Comparison of ENCODE assay signal across 8 mouse cellular contexts in genomic region chrX:102251221-102251936, GRCm38 (mm10). TPM values are rescaled to one million over a fixed set of nuclear protein-coding genes. Genes with fewer than 3 reads are reported as not detected.
DNase-seq lines count a peak whose midpoint lies in the region; ATAC-seq and TF ChIP-seq lines count a peak whose summit lies in the region.

No protein-coding gene starts in this region.

- ATAC-seq in intestine, postnatal 0 days = peak; percentile 2; the same call in 1 of the 2 replicates
- ATAC-seq in midbrain, embryonic 12.5 days (ENCODE audit: low FRiP score, low read depth) = peak; percentile 64; the same call in 1 of the 2 replicates
- ATAC-seq in activated CD4-positive, CD25-positive, alpha-beta regulatory T cell, adult 4 months = no peak

- H3K4me2 ChIP-seq in intestine, postnatal 0 days (replicated peaks; ENCODE audit: low read depth) = peak overlapping the region; percentile 91
- H3K4me2 ChIP-seq in midbrain, embryonic 12.5 days (replicated peaks) = peak overlapping the region; percentile 82

- peak overlapping the region; percentile 57 for H3K4me3 ChIP-seq in embryonic fibroblast, embryonic 13.5 days (ENCODE audit: insufficient read depth, low read length)
- peak overlapping the region; percentile 49 for H3K4me3 ChIP-seq in intestine, postnatal 0 days (ENCODE audit: low read depth, low read length)
- peak overlapping the region; percentile 53 for H3K4me3 ChIP-seq in midbrain, embryonic 12.5 days

- no peaks in the 10 kb centered on the region for H3K9me3 ChIP-seq in intestine, postnatal 0 days (ENCODE audit: control insufficient read depth)
- no peaks in the 10 kb centered on the region for H3K9me3 ChIP-seq in midbrain, embryonic 12.5 days

- H3K27ac ChIP-seq in embryonic fibroblast, embryonic 13.5 days (ENCODE audit: insufficient read depth, low read length) = no peak overlapping the region
- no peak overlapping the region for H3K27ac ChIP-seq in intestine, postnatal 0 days (ENCODE audit: low read depth, low read length)
- peak overlapping the region; percentile 30; the same call in 1 of the 2 replicates for H3K27ac ChIP-seq in midbrain, embryonic 12.5 days (replicated peaks)

- peaks cover 30% of the 10 kb centered on the region for H3K27me3 ChIP-seq in intestine, postnatal 0 days (replicated peaks; ENCODE audit: control insufficient read depth, insufficient read depth, low read length)
- H3K27me3 ChIP-seq in midbrain, embryonic 12.5 days = peaks cover 76% of the 10 kb centered on the region

- 23% methylated on average over 45 of the region's 80 CpGs for WGBS in intestine, postnatal 0 days
- WGBS in midbrain, embryonic 12.5 days = 19% methylated on average over 74 of the region's 80 CpGs

- H3K9ac ChIP-seq in intestine, postnatal 0 days (ENCODE audit: low read depth, low read length) = no peak overlapping the region
- H3K9ac ChIP-seq in midbrain, embryonic 12.5 days (replicated peaks) = peak overlapping the region; percentile 53

- no peak for TF ChIP-seq CTCF in embryonic fibroblast, embryonic 13.5 days (IDR thresholded peaks at IDR 0.05; ENCODE audit: borderline replicate concordance, insufficient read depth, low read length)
- no peak for TF ChIP-seq CTCF in intestine, postnatal 0 days (IDR thresholded peaks at IDR 0.05; ENCODE audit: low read depth)

- no peak for TF ChIP-seq POLR2A in embryonic fibroblast, embryonic 13.5 days (IDR thresholded peaks at IDR 0.05; ENCODE audit: low read depth, low read length)

- no peaks in the 10 kb centered on the region for H3K4me1 ChIP-seq in embryonic fibroblast, embryonic 13.5 days (ENCODE audit: control insufficient read depth, insufficient read depth, low read length)
- H3K4me1 ChIP-seq in intestine, postnatal 0 days (replicated peaks; ENCODE audit: control insufficient read depth, insufficient read depth, low read length) = no peaks in the 10 kb centered on the region
- peaks cover 4% of the 10 kb centered on the region; the same call in 1 of the 2 replicates for H3K4me1 ChIP-seq in midbrain, embryonic 12.5 days

- DNase-seq in cerebellum, adult 18-20 months = peak; percentile 3 to 40
- no peak for DNase-seq in cerebellum, adult 11 months
- DNase-seq in ovary, postnatal 36 days (ENCODE audit: low spot score) = peak; percentile 12
- no peak for DNase-seq in ovary, adult 18-20 months (ENCODE audit: low spot score)

- H3K36me3 ChIP-seq in intestine, postnatal 0 days (ENCODE audit: control insufficient read depth, insufficient read depth) = no peaks in the 10 kb centered on the region
- H3K36me3 ChIP-seq in midbrain, embryonic 12.5 days = no peaks in the 10 kb centered on the region

RNA-seq across cellular contexts. Expression of gene Cited1, which starts 0.6 kb away (rescaled TPM):
- not detected in 2 replicates for polyA plus RNA-seq in embryonic fibroblast, embryonic 13.5 days (2011; ENCODE audit: insufficient read length, low read depth, missing spikeins)
- polyA plus RNA-seq in intestine, postnatal 0 days (2015; fragmentation: Nextera tagmentation; extraction: Ambion mirVana) = 0.67 and 0.68 TPM in 2 replicates
- polyA plus RNA-seq in midbrain, embryonic 12.5 days (2016; fragmentation: Nextera tagmentation; extraction: Ambion mirVana) = 5.3 and 7.9 TPM in 2 replicates
- under 1 TPM in 1 of 2 experiments, not detected in 1; 0.37 TPM for polyA plus RNA-seq in activated CD4-positive, CD25-positive, alpha-beta regulatory T cell, adult 4 months (2017; shearing (Covaris generic))

Comparison
In these comparisons a context has a peak if more than half of its experiments do, and no peak if none do; other contexts are left out.
1. DNase-seq: peak in cerebellum, adult 18-20 months (2 of 2) and ovary, postnatal 36 days (single experiment); none in cerebellum, adult 11 months (single experiment) and ovary, adult 18-20 months (single experiment).
2. Peak in every context shown above with its lines, with median percentiles within 50 percentile points of each other: H3K4me3 ChIP-seq.